Mouse (Mus musculus) heart, embryonic 14.5 days (tissue): ENCODE results near the gene Fto. TPM values are rescaled to one million over a fixed set of nuclear protein-coding genes. Genes with fewer than 3 reads are reported as not detected.

Experiments
- ATAC-seq: fragments of 200-750 bp; cut with Nextera tagmentation; 2 replicates; pipeline ENCODE4 v1.8.0; 2017; ENCODE audit warnings: low read depth, moderate TSS enrichment; ENCODE audit not compliant: insufficient number of reproducible peaks, insufficient read depth, low FRiP score
- H3K27ac ChIP-seq, 2 experiments: fragments of 200-500 bp in 1 of 2; fragments of 300-500 bp in 1 of 2; sonication (generic) in 1 of 2; replicated peaks in 1 of 2; 2 replicates each; pipeline ENCODE4 v1.5.1; 2012 to 2014; ENCODE audit warnings: low read depth in 2 of 2, low read length in 2 of 2, control low read depth in 1 of 2, mild to moderate bottlenecking in 1 of 2, mixed read lengths in 1 of 2; ENCODE audit not compliant: control insufficient read depth in 1 of 2, insufficient read depth in 1 of 2
- H3K27me3 ChIP-seq: fragments of 300-500 bp; sonication (generic); 2 replicates; pipeline ENCODE4 v1.6.1; 2014; ENCODE audit warnings: mild to moderate bottlenecking, low read length, control low read depth; ENCODE audit not compliant: control insufficient read depth, insufficient read depth
- H3K36me3 ChIP-seq: fragments of 300-500 bp; sonication (generic); 2 replicates; pipeline ENCODE4 v1.6.1; 2014; ENCODE audit warnings: mild to moderate bottlenecking, control low read depth, low read length, mixed read lengths; ENCODE audit not compliant: control insufficient read depth, insufficient read depth
- H3K4me1 ChIP-seq, 2 experiments: fragments of 200-500 bp in 1 of 2; fragments of 300-500 bp in 1 of 2; sonication (generic) in 1 of 2; 2 replicates each; pipeline ENCODE4 v1.6.1; 2012 to 2014; ENCODE audit warnings: low read length in 2 of 2, control low read depth in 1 of 2, mixed read lengths in 1 of 2; ENCODE audit not compliant: control insufficient read depth in 2 of 2, insufficient read depth in 2 of 2
- H3K4me2 ChIP-seq: fragments of 300-500 bp; sonication (generic); 2 replicates; pipeline ENCODE4 v1.6.1; 2014; ENCODE audit warnings: mild to moderate bottlenecking, low read length
- H3K4me3 ChIP-seq, 2 experiments: fragments of 200-500 bp in 1 of 2; fragments of 300-500 bp in 1 of 2; sonication (generic) in 1 of 2; 2 replicates each; pipeline ENCODE4 v1.5.1; 2012 to 2014; ENCODE audit warnings: low read length in 2 of 2, mild to moderate bottlenecking in 2 of 2, control low read depth in 1 of 2, low read depth in 1 of 2, moderate library complexity in 1 of 2; ENCODE audit not compliant: control insufficient read depth in 1 of 2, insufficient read depth in 1 of 2
- H3K9ac ChIP-seq: fragments of 300-500 bp; sonication (generic); 2 replicates; pipeline ENCODE4 v1.6.1; 2014; ENCODE audit warnings: mild to moderate bottlenecking, low read length
- H3K9me3 ChIP-seq: fragments of 300-500 bp; sonication (generic); 2 replicates; pipeline ENCODE4 v1.6.1; 2016; ENCODE audit warnings: low read length, control low read depth; ENCODE audit not compliant: control insufficient read depth
- WGBS: fragments of 180-500 bp; shearing (Covaris S2); extraction: QIAGEN DNeasy Blood & Tissue Kit; methylation state at CpG from one replicate; pipeline ENCODE4 v1.1.7; 2014; 5-methylcytosine and 5-hydroxymethylcytosine counted together
- polyA plus RNA-seq: library from polyadenylated mRNA; unstranded; fragments of >200 nt; fragmentation: Nextera tagmentation; extraction: Ambion mirVana; gene quantifications from 2 replicates; pipeline ENCODE4 v1.2.1, GENCODE M21; 2014

The Fto gene
- polyA plus RNA-seq, 1 experiment from 2014 or later, result 71.5 TPM

GRCm38 (mm10) chr8:91653561-91653960 is 340.2 kb downstream of the Fto start:
- no peak overlapping the region for H3K4me2 ChIP-seq
- H3K9ac ChIP-seq, result no peak overlapping the region
- no peaks in the 10 kb centered on the region for H3K36me3 ChIP-seq
- no peaks in the 10 kb centered on the region for H3K9me3 ChIP-seq
- 63% methylated on average over 3 of the region's 3 CpGs for WGBS
- no peak for ATAC-seq
- no peaks in the 10 kb centered on the region for H3K27me3 ChIP-seq
- no peak overlapping the region for H3K27ac ChIP-seq
- peaks cover 9 to 20% of the 10 kb centered on the region in 2 experiments for H3K4me1 ChIP-seq
- no peak overlapping the region for H3K4me3 ChIP-seq

DNA sequence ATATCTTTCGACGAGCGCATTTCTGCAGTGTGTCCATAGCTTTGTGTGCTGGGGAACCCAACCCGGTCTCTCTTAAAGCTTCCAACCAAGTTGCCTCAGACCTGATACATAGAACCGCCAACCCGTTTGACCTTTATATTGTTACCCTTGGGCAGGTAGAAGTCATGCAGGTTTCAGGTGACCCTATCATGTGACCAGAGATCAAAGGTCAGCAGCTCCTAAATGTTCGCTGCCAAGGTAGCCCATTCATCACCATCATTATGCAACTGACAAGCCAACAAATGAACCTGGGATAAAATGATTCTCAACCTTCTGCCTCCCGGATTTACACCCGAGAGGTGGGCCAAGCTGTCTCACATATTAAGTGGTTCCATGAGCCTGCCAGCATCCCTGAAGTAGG is 344.1 kb downstream of the Fto start:
- Histone ChIP-seq H3K9ac (no peak overlapping the region), H3K4me2 (no peak overlapping the region), H3K4me1 (peaks cover 14 to 15% of the 10 kb centered on the region in 2 experiments), H3K27ac (no peak overlapping the region), H3K9me3 (no peaks in the 10 kb centered on the region), H3K27me3 (no peaks in the 10 kb centered on the region), H3K36me3 (no peaks in the 10 kb centered on the region), H3K4me3 (no peak overlapping the region)
- 93% methylated on average over 9 of the region's 9 CpGs for WGBS
- no peak for ATAC-seq

- 40% methylated on average over 8 of the region's 8 CpGs for WGBS
- no peaks in the 10 kb centered on the region for H3K27me3 ChIP-seq
- no peak overlapping the region for H3K9ac ChIP-seq
- H3K27ac ChIP-seq, result 0 out of 4 replicates have a peak overlapping the region, but pooled peaks of 1 of the 2 experiments have one; percentile 21
- no peaks in the 10 kb centered on the region for H3K36me3 ChIP-seq
- H3K4me1 ChIP-seq, result peaks cover 9 to 10% of the 10 kb centered on the region in 2 experiments
- H3K9me3 ChIP-seq, result no peaks in the 10 kb centered on the region
- no peak for ATAC-seq
- H3K4me2 ChIP-seq, result no peak overlapping the region
- H3K4me3 ChIP-seq, result no peak overlapping the region
Measured at GRCm38 (mm10) chr8:91660879-91661278, 347.6 kb downstream of the Fto start.

DNA sequence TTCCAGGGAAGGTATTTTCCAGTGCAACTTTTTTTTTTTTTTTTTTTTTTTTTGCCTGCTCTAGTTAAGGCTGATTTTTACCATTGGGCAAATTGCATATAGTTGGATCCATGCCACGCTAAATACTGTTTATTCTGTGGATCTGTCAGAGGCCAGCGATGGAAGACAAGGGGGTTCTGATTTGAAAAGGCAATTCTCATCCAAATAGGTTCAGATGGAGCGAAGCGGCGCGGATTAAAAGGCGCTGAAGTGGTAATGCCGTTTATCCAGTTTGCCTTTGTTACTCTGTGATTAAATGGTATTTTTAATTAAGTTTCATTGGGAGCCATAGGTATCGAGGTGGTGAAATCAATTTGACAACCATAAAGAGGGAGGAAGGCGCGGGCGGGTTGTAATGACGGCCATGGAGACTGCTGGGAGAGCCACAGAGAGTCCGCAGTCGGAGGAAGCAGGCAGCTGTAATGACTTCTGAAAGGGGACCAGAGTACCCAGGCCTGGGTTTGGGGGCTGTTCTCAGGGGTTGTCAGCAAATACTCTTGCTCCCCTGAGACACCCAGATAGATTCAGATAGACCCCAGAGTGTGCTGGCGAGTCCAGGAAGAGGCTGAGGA is 356.2 kb downstream of the Fto start:
- H3K9me3 ChIP-seq, result no peaks in the 10 kb centered on the region
- WGBS, result 93% methylated on average over 16 of the region's 16 CpGs
- H3K9ac ChIP-seq, result no peak overlapping the region
- peaks cover 12% of the 10 kb centered on the region; the same call in 1 of the 2 replicates for H3K36me3 ChIP-seq
- H3K4me1 ChIP-seq, result no peaks in the 10 kb centered on the region; a peak in 1 of 4 replicates
- no peak for ATAC-seq
- no peaks in the 10 kb centered on the region for H3K27me3 ChIP-seq
- H3K27ac ChIP-seq, result no peak overlapping the region
- no peak overlapping the region for H3K4me2 ChIP-seq
- no peak overlapping the region for H3K4me3 ChIP-seq

DNA sequence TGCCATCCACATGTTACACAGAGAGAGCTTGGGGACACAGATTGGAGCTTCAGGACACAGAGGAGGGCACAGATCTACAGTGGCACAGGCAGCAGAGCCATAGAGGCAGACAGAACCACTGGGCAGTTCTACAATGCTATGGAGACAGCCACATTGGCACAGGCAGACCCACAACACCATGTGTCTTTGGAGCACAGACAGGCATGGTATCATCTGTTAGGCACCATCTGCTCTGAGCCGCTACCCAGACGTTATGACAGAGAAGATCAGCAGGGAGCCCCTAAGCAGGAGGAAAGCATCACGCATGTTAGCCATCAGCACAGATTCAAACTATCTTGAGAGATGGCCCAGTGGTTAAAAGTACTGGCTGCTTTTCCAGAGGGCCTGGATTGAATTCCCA is 363.6 kb downstream of the Fto start:
- Histone ChIP-seq H3K27ac (no peak overlapping the region), H3K4me2 (no peak overlapping the region), H3K4me3 (no peak overlapping the region), H3K27me3 (no peaks in the 10 kb centered on the region), H3K36me3 (no peaks in the 10 kb centered on the region), H3K9ac (no peak overlapping the region), H3K4me1 (peaks cover 0 to 2% of the 10 kb centered on the region in 2 experiments; a peak in 2 of 4 replicates), H3K9me3 (no peaks in the 10 kb centered on the region)
- 90% methylated on average over 3 of the region's 3 CpGs for WGBS
- no peak for ATAC-seq

DNA sequence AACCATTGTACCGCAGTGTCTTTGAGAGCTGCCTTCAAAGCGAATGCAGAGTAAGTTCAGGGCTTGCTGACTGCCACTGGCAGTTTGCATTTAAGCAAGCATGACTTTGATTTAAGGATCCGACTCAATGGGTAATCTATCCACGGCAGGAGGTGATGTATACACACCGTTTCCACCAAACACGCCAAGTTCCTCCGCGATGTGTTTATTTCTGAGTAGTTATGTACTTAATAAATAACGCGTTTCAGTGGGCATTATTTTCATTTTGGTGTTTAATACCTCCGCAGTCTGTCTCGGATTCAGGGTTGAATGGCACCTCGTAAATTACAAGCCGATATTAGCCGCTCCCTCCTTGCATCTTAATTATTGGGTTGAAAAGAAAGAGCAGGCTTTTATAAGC is 366.1 kb downstream of the Fto start:
- H3K4me3 ChIP-seq, result no peak overlapping the region
- WGBS, result 87% methylated on average over 15 of the region's 15 CpGs
- no peak for ATAC-seq
- no peaks in the 10 kb centered on the region for H3K27me3 ChIP-seq
- H3K9me3 ChIP-seq, result no peaks in the 10 kb centered on the region
- no peak overlapping the region for H3K4me2 ChIP-seq
- no peaks in the 10 kb centered on the region for H3K36me3 ChIP-seq
- no peak overlapping the region for H3K27ac ChIP-seq
- H3K4me1 ChIP-seq, result peaks cover 0 to 3% of the 10 kb centered on the region in 2 experiments; a peak in 2 of 4 replicates
- H3K9ac ChIP-seq, result no peak overlapping the region

- Histone ChIP-seq H3K4me1 (peaks cover 0 to 3% of the 10 kb centered on the region in 2 experiments; a peak in 2 of 4 replicates), H3K27ac (no peak overlapping the region), H3K4me3 (no peak overlapping the region), H3K36me3 (no peaks in the 10 kb centered on the region), H3K27me3 (no peaks in the 10 kb centered on the region), H3K9me3 (no peaks in the 10 kb centered on the region), H3K4me2 (no peak overlapping the region), H3K9ac (no peak overlapping the region)
- ATAC-seq, result no peak
- WGBS, result 77% methylated on average over 5 of the region's 5 CpGs
Measured at GRCm38 (mm10) chr8:91680125-91680524, 366.8 kb downstream of the Fto start.
